Mouse (Mus musculus): Measurements from ENCODE around the gene Gpr15. TPM values are rescaled to one million over a fixed set of nuclear protein-coding genes. Genes with fewer than 3 reads are reported as not detected.

Gene Gpr15
- 1.8 and 3.1 TPM in 2 replicates for total RNA-seq (2015)
- 4.2 and 6.7 TPM in 2 replicates for total RNA-seq (2017)

DNA sequence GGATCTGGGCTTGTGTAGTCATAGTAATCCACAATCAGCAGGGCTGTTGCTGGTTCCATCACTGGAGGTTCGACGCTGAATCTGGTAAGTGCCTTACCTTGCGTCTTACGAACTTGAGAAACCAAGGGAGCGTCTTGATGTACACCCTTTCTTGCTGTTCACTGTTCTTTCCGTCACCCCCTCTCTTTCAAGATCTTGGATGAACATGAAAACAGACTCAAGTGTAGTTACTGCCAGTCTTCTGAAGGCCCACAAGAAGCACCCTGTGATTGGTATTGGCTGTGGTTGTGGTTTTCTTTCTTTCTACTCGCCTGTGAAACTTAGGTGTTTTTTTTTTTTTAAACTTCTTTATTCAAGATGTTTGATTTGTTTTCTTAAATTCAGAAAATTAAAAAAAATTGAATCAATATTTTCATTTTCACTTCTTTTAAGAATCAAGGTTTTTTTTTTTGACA is at the start of gene Gpr15:
TSS of gene Gpr15 (minus strand) at position 405 of the 455 bp plus-strand sequence.
- peak; percentile 19; the same call in 1 of the 2 replicates for ATAC-seq (ENCODE audit: poor library complexity, severe bottlenecking)

DNA sequence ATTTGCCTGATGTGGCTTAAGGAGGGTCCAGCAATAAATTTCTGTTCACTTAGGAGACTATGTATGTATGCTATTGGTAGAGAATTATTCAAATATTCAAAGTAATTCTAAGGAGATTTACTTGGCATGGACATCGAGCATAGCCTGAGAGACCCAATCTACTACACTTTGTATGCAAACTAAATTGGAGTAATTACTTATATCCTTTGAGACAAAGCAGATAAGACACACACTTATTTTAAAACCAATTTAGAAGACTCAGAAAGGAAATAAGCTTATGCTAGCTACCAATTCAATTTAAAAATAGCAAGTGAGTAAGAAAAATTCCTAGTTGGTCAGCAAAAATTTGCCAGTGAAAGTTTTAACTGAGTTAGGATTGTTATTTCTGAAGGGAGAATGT is 44.2 kb upstream of the Gpr15 start, which contains the start of gene Olfr172:
TSS of gene Olfr172 (minus strand) at position 101 of the 400 bp plus-strand sequence.
- no peak for ATAC-seq (ENCODE audit: poor library complexity, severe bottlenecking)

DNA sequence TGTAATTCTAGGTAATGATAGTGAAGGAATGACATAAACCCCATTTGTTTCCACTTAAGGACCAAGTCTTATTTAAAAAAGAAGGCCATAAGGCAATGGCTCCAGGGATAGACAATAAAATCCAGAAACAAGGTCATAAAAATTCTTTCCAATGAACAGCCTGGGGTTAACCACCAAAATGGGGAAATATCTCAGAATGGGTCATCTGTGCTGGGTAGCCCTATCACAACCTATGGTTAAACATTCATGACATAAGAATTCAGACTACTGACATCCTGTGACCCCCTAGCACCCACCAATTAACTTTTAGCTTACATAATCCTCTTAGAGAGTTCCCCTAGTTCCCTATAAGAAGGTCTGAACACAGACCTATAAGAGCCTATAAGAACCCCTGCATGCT is 37.3 kb upstream of the Gpr15 start:
- 0 out of 2 replicates have a peak, but pooled peaks have one; percentile 30 for ATAC-seq (ENCODE audit: poor library complexity, severe bottlenecking)

DNA sequence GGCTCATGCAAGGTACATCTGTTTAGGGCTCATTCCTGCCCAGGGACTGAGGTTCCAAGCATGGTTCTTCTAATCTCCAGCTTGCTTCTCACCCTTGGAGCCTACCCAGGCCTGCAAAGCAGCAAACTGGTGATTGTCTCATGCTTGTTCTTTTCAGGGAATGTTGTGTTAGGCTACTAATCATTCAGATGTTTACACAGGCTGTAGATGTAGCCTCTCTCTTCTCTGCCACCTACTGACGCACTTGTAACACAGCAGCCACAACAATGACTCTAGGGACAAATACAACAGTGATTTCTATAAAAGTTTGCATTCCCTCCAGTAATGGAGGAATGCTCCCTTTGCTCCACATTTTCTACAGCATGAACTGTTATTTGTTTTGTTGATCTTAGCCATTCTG is 32.4 kb upstream of the Gpr15 start:
- peak; percentile 84 for ATAC-seq (ENCODE audit: poor library complexity, severe bottlenecking)

DNA sequence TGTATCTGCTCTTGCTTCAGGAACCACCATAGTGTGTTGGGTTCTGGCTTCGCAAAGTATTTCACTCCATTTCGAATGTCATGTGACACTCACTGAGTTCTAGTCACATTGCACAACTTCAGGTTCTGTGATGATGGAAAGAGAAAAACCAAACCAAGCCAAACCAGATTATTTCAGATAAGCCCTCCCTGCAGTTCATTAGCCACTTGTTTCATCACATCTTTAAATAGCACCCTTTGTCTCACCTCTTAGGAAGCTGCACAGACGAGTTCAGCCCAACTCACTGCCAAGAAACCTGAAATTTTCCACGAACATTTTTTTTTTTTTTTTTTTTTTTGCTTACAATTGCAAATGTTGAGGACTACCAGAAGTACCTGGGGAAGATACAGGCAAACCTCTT is 27.8 kb upstream of the Gpr15 start:
- peak; percentile 41; the same call in 1 of the 2 replicates for ATAC-seq (ENCODE audit: poor library complexity, severe bottlenecking)

DNA sequence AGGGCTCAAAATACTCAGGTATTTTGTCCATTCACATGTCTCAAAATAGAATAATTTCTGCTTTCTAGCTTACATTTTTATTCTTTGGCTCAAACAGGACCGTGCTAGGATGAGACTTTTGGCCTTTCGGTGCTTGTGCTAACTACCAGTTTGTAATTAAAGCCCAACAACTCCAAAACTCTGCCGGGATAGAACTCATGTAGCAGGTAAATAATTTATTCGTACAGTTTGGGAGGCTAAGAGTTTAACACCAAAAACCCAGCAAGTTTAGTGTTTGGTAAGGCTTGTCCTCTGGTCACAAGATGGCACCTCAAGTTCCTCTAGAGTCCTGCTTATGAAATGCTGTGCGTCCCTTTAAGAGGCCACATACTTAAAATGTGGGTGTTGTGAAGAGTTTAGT is 21.9 kb upstream of the Gpr15 start:
- ATAC-seq (ENCODE audit: poor library complexity, severe bottlenecking), result no peak

DNA sequence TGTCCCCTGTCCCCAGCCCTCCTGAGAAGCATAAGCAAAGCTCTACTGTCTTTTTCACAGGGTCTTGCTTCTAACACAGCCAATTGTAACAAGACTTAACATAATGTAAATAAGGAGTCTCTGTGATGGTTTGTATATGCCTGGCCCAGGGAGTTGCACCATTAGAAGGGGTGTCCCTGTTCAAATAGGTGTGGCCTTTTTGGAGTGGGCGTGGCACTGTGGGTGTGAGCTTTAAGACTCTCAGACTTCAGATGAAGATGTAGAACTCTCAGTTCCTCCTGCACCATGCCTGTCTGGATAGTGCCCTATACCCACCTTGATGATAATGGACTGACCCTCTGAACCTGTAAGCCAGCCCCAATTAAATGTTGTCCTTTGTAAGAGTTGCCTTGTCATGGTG is 19.9 kb upstream of the Gpr15 start:
- peak; percentile 63; the same call in 1 of the 2 replicates for ATAC-seq (ENCODE audit: poor library complexity, severe bottlenecking)

DNA sequence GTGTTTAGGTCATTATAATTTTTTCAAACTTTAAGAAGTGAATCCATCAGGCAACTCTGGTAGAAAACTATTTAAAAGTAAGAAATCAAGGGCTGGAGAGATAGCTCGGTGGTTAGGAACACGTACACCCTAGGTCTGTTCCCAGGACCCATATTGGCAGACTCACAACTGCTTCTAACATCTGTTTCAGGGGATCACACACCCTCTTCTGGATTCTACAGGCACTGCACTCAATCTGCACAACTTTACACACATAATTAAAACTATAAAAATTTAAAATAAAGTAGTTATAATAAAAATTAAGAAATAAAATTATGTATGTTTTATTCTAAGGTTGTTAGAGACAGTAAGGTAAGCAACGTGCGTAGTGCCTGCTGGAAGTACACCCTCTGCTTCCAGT is 19.3 kb upstream of the Gpr15 start:
- ATAC-seq (ENCODE audit: poor library complexity, severe bottlenecking), result no peak

DNA sequence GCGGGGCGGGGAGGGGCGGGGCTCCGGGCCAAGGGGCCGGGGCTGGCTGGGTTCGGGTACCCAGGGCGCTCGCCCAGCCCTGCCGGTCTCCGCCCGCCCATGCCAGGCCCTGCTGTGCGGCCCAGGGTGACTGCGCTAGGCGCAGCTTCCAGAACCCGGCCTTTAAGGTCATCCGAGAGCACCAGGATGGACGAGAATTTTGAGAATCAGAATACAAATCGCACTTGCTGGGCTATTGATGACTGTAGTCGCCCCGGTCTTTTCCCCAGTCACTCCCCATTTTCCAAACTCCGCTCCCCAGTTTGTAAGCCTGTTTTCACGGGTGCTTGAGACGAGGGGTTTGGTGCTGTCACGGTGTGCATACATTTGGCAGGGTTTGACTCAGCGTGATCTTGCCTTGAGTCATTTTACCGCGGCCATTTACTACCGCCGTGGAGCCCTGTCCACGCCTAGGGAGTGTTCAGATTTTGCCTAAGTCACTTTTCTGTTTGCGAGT is 9.4 kb upstream of the Gpr15 start:
- peak; percentile 43 for ATAC-seq (ENCODE audit: poor library complexity, severe bottlenecking)

DNA sequence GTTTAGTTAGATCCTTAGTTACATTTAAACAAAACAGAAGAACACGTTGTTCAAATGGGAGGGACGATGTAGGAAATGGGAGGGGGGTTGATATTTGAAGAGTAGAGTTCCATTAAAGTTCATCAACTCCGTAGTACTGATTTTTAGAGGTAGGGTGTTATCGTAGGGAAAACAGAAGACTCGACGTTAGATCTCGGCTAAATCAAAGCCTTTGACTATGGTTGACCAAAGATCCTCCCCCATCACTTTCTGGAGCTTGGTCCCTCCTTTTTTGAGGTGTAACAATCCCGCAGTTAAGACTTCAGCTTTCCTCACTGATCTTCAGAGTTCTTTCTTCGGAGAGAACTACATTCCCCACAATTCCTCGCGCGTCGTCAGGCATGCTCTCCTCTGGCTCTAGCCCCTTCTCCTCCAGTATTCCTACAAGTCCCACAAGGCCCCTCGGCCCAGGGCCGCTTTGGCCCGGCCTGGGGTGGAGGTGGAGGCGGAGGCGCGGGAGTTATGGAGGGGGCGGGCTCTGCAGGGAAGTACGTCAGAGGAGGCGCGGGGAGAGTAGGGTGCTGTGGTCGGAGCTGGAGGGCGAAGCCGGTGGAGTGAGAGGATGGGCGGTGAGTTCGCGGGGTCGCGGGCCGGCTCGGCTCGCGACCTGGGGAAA is 8.7 kb upstream of the Gpr15 start, which contains the start of gene Cldnd1:
TSS of gene Cldnd1 (plus strand) at position 434 of the 655 bp plus-strand sequence.
- peak; percentile 96 for ATAC-seq (ENCODE audit: poor library complexity, severe bottlenecking)

DNA sequence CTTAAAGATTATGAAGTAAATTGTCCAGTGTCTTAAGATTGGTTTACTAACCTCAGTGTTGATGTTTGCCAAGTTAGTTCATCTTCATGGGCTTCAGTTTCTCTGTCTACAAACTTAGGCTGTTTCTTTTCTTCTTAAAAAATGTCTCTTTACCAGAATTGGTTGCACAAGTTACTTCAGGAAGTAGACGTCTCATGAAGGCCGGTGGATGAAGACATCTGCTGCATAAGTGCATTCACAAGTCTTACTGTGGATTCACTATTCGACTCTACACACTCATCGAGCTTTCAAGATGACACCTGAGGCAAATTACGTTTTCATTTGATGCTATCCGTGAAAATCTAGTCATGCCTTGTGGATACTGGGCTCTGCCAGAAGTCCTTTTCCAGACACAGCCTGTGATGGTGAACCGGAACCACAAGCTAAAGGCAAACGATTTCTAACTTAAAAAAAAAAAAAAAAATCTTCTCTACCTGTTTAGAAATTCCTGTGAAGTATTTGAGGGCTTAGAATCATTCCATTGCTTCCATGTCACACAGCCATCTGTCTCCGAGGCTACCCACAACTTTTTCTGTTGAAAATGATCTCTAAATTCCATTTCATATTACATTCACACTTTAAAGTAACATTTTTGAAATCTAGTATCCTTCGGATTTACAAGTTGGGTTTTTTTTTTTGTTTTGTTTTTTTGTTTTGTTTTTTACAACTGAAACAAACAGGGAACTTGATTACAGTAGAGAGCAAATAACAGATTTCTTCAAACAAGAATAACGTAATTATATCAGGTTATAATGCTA is 8.0 kb upstream of the Gpr15 start:
- no peak for ATAC-seq (ENCODE audit: poor library complexity, severe bottlenecking)

DNA sequence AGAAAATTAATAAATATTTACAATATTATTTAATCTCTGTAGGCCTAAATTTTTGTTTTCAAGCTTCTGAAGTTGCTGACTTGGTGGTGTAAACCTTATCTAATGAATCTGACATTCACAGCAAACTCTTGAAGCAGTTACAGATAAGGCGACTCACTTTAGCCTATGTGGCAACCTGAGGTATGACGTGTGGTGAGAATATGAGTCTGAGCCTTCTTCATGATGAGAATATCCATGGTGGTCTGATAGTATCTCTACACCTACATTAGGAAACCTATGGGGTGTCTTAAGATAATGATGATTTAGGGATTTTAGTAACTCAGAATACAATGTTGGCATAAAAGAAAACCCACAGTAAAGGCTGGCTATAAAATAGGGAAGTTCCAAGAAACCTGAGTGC is 3.4 kb upstream of the Gpr15 start:
- peak; percentile 41; the same call in 1 of the 2 replicates for ATAC-seq (ENCODE audit: poor library complexity, severe bottlenecking)

DNA sequence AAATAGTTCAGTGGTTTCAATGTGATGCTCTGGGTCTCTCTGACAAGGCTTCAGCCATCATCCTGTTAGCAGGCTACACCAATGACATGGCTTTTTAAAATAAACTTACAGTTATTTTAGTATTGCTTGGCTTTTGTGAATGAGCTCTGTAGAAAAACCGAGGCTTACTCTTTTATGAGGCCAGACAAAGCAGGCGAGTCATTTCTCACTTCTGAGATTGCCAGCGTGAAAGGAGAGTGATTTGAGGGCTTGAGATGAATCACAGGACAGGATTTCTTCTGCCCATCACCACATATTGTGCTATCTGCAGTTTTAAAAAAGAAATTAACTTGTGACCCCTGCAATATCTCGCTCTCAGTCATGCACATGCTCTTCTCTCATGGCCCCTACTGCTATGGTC is 3.9 kb downstream of the Gpr15 start:
- ATAC-seq (ENCODE audit: poor library complexity, severe bottlenecking), result no peak

DNA sequence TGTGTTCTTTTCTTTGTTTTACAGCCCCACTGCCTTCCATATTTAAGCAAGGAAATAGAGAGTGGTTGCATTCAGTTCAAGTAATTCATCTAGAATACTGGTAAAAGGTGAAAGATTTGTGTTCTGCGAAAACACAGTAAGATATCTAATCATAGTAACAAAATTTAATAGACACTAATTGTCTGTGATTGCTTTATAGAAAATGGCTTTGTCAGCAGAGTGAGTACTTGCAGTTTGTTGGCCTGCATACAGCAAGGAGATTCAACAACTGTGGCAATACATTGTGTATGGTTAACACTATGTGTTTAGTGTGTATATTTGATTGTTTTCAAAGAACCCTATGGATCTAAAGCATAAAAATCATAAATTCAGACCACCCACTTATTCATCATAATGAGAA is 5.7 kb downstream of the Gpr15 start:
- ATAC-seq (ENCODE audit: poor library complexity, severe bottlenecking), result no peak

DNA sequence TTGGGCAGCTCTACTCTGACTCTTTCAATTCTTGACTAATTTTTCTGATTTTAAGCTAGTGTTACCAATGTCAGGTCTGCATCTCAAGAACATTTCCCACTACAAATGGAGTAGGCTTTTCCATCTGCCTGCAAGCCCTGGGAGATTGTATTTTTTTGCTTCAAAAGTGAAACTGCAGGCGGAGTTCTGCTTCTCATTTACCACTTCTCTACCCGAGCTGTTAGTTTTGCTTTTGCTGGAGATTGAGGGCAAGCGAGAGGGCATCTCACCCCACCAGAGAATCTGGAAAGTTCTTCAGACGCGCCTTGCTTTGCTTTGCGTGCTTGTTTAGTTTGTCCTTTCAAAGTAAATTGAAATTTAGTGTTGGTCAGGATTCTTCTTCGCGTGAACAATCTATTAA is 6.6 kb downstream of the Gpr15 start:
- ATAC-seq (ENCODE audit: poor library complexity, severe bottlenecking), result peak; percentile 87

DNA sequence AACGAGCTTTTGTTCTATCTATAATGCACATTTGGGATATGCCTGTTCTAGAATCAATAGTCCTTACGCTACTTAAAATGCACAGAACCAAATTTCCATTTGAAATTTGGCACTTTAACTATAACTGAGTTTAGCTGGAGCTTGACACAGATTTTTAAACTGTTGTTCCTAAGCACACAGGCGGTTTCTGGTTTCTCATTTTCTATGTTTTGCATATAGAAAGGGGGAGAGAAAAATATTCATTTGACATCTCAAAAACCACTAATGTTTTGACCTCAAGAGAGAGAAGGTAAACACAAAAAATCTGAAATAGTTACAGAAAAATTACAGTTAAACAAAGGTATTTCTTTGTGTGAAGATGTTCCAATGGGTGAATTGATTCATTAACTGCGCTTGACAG is 9.3 kb downstream of the Gpr15 start:
- ATAC-seq (ENCODE audit: poor library complexity, severe bottlenecking), result no peak

DNA sequence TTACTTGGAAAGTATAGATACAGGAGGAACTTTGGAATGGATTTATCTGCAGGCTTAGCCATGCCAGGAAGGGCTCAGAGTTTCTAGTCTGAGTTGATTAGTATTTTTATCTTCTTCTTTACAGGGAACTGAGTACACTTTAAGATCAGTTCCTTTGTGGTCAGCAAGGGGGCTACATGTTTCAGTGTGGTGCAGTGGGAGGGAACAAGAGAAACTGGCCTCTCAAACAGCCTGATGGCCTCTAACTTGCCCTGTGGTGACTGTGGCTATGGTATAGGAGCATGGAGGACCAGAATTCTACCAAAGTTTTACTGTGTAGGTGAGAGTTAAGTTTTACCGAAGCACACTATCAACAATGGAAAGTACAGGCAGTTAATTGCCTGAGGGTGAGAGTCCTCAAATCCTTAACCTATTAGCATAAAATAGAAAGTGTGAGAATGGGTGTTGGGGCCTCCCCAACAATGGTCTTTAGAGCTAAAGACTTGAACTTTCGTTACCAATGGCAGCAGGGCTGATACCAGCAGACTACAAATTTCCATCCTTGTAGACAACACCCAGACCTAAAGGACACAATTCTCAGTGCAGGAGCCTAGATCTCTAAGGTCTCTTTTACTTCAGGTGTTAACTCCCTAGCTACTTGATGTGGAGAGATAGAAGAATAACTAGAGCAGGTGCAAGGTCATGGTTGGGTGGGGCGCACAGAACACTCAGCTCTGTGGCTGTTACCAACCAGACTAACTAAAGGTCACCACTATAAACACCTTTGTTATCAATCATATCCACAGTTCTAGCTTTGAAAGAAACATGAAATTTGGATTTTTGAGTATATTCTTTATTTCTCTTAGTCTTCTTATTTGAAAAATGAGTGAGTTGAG is 10.0 kb downstream of the Gpr15 start:
- ATAC-seq (ENCODE audit: poor library complexity, severe bottlenecking), result peak; percentile 51

DNA sequence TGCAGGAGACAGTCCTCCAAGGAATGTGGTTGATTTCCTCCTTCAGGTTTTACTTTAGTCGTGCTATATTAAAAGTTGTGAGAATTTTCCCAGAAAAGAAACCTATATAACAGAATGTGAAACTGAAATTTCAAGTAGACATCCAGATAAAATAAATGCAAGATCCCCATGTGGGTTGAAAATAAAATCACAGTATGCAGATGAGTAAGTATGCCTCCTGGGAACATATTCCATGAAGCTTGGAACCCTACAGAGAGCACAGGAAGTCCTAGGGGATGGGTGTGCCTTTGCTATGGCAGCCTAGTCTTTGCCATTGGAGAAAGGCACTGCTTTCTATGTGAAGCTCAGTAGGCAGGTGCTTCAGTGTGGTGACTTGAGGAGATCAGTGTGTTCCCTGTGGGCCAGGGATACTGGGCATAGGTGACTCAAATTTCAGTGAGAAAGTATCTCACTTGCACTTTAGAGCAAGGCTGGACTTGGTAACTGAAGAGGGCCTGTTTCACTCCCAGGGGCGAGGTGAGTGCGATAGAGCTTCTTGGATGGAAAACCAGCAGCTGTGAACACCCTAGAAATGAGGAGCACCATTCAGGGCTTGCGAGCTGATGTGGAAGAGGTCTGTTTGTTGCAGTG is 11.5 kb downstream of the Gpr15 start:
- ATAC-seq (ENCODE audit: poor library complexity, severe bottlenecking), result no peak

DNA sequence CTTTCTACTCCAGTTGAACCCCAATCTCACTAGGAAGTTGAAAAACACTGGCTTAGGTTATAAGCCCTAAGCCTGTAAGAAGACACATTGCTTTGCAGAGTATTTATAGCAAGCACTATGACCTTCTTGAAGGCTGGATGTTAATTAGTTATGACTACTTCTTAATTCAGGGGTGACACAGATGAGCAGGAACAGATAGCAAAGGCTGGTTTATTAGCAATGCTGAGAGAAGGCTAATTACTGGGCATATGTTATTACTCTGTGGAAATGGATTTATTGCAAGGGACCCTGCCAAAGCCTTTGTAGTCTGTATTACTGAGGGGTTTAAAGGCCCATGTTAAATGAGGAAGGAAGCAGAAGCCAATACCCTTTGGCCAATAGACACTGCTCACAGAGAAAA is 13.9 kb downstream of the Gpr15 start:
- no peak for ATAC-seq (ENCODE audit: poor library complexity, severe bottlenecking)
